Mouse (Mus musculus) layer of hippocampus, adult 11-12 months (tissue): Measurements from ENCODE around the gene Atp6v0d1.
A peak's percentile ranks its signal among the peaks of the same experiment; 100 is the strongest.
"Not testable (repeated sequence)": the region's sequence is repeated elsewhere in the genome, so short reads cannot be mapped to it uniquely, and the experiment has no call there.

Experiments used
- DNase-seq: peaks from one replicate; pipeline ENCODE4 v3.0.0; 2022; ENCODE audit warnings: low spot score

Atp6v0d1 gene

DNA sequence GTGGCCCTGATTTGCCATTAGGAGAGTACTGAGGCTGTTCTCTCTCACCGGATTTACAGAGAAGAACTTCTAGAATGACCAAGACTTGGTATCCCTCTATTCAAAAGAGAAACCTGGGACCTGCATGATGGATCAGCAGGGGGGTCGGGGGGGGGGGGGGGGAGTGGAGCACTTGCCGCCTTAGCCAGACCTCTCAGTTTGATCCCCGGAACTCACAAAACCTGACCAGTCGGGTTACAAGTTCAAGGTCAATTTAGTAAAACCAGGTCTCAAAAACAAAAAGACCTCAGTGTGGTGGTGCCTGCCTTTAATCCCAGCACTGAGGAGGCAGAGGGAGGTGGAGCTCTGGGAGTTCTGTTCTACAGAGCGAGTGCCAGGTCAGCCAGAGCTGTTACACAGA is 8.9 kb upstream of the Atp6v0d1 start:
- no peak for DNase-seq

DNA sequence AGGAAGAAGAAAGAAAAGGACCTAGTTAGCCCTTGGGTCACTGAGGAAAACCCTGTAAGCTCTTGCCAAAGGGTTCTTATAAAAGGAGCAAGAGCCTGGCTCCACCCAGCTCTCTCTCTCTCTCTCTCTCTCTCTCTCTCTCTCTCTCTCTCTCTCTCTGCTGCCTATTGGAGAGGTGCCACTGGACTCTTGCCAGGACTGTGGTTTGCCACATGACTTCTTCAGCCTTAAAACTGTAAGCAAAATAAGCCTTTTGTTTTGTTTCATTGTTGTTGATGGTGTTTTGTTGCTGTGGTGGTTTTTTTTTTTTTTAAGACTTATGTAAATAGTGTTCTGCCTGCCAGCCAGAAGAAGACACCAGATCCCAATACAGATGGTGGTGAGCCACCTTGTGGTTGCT is 7.6 kb upstream of the Atp6v0d1 start:
- no peak for DNase-seq

DNA sequence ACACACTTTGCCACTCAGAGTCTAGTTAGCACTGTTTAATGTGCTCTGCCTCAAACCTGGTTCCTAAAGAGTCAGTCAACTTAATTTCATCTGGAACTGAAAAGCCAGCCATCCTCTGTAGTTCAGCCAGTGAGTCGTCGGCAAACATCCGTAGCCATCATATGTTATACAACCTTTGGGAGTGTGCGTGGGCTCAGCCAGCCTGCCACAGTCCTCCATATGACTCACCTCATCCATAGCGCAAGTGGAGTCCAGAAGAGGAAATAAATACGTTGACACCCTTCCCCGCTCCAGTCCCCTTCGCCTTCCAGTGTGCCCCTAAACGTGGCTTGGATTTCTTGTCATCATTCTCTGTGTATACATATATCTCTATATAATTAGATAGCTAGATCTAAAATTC is 6.0 kb upstream of the Atp6v0d1 start:
- DNase-seq, result no peak

DNA sequence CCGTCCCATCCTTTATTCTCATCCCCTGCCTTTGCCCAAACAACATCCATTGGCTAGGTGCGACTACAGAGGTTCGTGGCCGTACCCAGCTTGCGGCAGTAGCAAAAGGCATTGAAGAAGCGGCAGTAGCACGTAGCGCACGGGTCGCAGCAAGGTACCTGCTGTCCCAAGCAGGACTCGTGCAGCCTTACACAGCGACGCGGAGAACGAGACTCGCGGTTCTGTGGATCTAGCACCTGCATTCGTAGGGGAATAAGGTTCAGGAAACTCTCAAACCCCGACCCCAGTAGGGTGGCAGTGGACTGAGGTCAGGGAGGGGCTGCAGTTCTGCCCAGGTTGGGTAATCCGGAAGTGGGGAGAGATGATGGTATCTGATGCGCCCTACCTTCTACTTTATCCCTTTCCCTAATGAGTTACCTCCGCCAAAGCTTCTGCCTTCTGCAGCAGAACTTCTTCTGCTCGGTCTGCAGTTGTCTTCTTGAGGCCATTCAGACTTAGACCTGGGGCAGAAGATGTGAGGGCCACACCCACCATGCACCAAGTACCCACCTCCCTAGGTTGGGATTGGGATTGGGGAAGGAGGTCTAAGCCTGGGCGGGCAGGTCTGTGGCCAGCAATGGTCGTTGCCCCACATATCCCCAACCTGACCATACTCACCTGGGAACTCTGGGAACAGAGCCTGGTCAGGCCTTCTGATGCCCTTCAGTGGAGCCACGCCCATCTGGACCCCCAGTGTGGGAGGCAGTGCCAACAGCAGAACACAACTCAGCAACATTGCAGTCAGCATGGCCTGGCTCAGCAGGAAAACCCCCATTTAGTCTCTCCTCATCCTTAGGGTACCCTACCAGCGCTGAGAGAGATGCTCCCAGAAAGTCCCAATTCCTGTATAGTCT is 1.1 kb upstream of the Atp6v0d1 start:
- peak; percentile 20 for DNase-seq

DNA sequence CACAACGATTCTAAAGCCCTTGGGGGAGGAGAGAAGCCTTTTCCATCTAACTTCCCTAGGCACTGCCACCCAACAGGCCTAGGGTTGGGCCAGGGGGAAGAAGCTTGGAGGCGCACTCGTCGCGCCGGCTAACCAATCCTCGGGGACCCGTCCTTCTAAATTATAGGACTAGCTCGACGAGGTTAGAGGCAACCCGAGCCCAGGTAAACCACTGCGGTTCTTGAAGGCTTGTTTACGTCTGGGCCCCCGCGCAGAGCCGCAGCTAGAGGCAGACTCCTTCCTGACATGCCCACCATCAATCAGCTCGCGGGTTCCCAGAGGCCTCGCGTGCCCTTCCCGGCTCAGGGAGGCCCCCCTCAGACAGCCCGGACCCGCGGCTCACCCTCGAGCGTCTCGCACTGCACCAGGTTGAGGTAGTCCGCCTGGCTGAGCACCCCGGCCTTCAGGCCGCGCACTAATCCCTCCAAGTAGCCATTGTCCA is 406 bp downstream of the Atp6v0d1 start:
- no peak for DNase-seq

DNA sequence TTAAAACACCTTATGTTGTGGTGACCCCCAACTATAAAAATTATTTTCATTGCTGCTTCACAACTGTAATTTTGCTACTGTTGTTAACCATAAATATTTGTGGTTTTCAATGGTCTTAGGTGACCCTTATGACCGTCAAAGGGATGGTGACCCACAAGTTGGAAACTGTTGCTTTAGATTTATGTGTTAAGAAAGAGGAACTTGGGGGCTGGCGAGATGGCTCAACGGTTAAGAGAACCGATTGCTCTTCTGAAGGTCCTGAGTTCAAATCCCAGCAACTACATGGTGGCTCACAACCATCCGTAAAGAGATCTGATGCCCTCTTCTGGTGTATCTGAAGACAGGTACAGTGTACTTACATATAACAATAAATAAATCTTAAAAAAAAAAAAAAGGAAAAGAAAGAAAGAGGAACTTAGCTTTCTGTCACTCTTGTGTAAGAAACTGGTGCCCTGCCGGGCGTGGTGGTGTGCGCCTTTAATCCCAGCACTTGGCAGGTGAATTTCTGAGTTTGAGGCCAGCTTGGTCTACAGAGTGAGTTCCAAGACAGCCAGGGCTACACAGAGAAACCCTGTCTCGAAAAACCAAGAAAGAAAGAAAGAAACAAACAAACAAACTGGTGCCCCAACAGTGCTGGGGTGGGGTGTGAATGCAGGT is 1.1 kb downstream of the Atp6v0d1 start:
- DNase-seq, result not testable (repeated sequence)

DNA sequence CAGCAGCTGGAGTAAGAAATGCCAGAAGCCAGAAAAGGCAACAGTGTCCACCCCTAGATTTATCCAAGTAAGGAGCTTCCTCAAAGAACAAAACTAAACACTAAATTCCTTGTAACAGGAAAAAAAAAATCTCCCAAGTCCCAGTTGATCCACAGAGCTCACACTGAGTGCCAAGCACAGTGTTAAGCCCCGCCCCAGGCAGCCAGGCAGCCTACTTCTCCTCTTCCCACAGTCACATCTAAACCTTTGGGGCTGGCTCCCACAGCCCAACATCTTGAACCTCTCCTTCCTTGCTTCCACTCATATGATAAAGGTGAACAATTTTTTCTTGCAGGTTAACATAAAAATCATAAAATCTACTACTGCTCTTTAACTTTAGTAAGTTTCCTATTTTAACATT is 2.0 kb downstream of the Atp6v0d1 start:
- no peak for DNase-seq

DNA sequence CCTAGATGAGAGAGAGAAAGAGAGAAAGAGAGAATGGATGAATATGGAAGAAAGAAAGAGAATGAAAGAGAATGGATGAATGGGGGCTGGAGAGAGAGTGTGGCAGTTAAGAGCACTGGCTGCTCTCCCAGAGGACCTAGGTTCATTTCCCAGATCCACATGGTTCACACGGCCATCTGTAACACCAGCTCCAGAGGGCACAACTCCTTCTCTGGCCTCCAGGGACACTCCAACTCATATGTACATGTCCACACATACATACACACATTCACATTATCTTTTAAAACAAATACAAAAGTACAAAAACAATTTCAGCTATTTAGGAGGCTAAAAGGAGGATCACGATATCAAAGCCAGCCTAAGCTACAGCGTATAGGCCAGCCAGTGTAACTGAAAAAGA is 3.0 kb downstream of the Atp6v0d1 start:
- no peak for DNase-seq

DNA sequence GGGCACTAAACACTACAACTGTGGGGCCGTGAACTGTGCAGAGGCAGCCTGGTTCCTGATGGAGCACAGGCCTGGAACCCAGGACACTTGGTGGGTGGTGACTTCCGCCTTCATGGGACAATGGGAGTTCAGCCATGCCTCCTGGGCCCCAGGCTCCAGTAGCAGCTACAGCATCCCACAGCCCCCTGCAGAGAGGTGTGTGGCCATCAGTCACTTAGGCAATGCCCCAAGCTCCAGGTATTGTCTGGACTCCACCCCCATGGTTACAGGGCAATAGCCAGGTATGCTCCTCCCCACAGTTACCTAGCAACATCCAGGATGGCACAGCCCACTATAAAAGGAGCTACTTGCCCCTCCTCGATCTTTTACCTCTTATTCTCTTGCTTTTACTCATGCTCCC is 10.6 kb downstream of the Atp6v0d1 start:
- no peak for DNase-seq

DNA sequence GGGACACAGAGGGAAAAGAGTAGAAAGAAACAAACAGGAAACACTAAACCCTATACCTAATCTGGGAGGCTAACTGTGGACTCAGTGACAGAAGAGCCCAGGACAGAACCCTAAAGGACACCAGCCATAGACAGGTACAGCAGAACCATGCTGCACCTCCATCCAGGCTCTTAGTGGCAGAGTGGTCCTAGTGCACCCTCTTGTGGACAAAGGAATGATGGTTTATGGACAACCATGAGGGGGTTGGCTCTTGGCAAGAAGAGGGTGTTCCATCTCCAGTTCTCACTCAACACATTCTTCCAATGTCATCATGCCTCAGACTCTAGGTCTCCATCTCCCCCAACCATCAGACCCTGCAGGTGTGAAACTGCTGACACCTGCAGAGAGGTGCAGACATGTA is 11.8 kb downstream of the Atp6v0d1 start:
- DNase-seq, result peak; percentile 74

DNA sequence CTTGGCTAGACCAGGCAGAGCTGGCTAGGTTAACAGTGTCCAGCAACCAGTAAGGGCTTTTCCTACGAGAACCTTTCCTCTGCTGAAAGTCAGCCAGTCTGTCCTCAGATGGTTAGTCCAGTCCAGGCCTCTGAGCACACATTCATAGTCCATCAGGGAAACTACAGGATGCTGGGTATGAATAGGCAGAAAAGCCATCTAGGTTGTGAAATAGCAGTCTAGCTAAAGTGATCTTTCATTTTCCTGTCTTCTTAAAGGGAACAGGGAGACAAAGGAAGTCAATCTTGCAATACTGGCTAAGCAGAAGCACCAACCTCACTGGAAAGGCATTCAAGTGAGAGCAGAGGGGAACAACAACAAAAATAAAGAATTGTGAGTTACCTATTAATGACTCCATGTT is 13.0 kb downstream of the Atp6v0d1 start:
- DNase-seq, result no peak

DNA sequence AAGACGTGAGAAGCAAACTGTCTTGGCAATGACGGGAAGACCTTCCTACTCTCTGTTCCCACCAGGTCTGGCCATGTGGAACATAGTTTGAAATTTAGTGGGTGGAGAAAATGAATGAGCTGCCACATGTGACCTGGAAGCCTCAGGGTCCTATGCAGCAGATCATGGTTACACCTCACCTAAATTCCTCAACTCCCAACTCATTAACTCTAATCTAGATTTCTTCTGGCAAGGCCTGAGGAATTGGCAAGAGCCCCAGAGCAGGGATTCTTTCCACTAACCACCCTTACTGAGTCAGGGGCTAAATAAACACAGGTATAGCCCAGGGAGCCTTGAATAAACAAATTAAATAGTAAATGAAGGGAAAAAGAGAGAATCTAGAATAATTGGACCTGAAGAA is 13.8 kb downstream of the Atp6v0d1 start:
- no peak for DNase-seq

DNA sequence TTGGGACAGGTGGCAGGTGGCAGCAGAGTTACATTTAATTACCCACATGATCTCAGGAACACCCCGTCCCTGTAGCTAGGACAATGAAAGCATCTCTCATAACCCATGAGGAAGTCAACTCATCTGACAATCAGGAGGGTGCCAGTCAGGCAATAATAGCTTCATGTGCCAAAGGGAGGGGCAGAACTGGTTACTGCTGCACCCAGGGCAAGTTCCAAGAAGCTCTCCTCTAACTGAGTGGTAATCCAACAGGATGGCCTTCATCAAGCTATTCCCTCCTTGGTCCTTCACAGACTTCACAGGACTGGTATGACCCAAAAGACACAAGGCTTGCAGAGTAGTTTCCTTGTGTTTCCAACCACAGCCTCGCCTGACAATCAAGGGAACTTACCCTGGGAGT is 15.8 kb downstream of the Atp6v0d1 start:
- no peak for DNase-seq

DNA sequence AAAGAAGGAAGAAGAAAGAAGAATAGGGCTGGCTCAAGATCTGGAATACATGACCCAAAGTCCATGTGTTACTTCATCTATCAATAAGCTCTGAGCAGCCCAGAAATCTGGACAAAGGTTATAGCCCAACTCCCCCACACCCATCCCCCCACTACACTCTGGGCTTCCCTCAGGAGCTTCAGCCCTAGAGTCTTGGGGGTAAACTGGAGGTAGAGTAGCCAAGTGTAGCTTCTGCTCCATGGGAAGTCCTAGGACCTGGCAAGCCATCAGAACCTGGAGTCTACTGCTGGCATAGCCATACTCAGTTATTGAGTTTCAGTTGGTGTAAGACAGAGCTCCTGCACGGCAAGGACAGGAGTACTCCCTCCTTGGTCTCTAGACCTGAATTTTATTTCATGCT is 16.3 kb downstream of the Atp6v0d1 start:
- no peak for DNase-seq

DNA sequence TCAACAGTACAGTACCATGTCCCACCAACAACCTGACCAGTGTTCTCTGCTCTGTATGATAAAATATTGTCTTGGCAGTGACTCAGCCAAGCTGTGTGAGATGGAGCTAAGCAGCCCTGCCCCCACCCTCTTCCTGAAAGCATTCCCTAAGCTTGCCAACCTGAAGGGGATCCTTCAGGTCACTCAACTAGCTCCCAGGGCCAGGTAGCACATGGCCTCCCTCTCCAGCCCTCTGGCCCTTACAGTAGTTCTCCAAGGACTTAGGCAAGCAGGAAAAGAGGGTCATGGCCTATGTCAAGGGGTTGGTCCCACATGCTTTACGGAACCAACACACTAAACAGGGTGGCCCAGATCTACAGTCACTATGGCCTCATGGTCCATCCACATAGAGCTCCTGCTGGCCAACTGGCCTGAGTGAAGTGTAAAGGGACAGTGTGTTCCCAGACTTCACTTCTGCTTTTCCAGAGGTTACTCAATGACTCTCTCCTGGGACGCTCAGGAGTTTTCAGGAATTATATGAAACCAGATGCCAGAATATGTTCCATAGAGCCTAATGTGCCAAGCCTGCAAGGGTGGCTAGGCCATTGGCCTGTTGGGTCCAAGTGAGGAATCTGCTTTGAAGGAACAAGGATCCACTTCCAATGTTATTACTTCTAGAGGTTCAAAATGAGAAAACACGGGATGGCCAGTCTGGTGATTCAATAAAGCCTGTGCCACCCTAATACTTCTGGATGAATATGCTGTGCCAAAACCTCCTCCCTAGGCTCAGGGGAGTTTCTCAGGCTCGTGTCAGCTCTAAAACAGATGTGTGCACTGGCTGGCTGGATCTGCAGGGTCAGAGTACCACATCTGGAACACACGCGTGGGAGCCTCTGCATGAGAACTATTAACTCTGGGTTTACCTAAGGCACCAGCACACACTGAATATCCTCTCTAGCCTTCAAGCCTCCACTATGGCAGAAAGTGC is 19.2 kb downstream of the Atp6v0d1 start:
- DNase-seq, result no peak

DNA sequence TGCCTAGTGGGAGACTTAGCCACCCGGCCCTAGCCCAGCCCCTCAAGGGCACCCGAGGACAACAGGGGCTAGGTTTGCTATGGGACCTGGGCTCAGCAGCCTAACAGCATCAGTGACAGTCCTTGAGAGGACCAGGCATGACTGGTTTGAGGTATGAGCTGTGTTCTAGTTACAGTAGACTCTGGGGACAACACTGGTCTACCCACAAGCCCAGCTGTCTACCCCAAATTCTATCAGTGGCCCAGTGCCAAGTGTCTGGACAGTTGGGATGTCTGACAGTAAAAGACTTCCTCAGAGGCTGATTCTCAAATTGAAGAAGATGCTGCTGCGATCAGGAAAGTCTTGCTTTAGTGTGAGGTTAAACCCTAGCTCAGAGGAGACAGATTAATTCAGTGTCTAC is 20.6 kb downstream of the Atp6v0d1 start:
- no peak for DNase-seq

DNA sequence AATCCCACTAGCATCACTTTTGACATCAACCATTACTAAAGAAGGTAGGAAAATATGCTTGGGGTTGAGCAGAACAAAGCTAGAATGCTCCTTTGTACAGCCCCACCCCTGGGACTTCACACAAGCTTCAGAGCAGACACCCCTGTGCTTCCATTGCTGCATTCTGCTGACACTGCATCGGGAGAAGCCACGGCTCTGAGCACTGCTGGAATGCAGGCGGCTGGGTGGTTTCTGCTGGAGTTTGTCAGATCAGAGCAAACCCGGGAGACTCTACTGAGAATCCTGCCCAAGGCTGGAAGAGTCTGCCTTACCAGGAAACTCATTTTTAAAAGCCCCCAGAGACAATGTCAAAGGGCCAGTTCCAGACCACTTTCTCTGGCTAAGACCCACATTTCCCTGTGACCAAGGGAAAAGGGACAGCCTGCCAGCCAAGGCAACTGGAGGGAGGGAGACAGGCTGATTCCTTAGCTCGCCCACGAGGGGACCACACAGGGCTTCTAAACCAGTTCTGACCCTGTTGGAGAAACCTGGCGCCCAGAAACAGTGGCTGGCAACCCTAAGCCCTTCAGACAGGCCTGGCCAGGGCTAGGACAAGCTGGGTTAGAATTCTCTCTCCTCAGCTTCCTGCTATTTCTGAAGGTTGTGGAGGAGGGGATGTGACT is 21.2 kb downstream of the Atp6v0d1 start:
- no peak for DNase-seq

DNA sequence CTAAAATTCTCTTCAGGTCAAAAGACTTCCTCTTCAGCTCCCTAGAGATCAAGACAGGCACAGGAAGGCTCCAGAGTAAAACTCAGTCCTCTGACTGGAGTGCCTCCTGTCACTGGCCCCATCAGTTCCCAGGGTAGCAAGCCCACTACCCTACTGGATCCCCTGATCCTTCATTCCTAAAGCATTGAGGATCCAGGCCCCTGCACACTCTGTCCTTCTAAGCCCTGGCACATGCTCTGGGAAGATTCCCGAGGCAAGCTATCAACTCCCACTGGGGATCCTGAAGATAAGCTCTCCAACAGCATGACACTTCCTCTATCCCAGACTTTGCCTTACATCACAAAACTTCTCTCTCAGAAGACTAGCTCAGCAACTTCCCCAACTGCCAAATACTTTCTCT is 22.1 kb downstream of the Atp6v0d1 start:
- DNase-seq, result no peak

DNA sequence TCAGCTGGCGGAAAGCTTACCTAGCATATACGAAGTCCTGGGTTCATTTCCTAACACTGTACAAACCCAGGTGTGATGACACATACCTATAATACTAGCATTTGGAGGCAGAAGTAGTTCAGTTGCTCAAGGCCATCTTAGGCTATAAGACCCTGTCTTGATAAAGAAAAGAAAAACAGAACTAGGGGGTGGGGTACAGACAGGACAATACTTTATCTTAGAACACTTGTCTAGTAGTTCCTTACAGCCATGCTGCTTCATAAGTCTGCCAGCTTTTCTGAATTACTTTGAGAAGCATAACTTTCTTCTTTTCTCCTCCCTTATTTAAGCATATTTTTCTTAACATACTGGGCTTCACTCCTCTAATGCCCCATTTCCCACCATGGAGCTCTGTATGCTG is 23.0 kb downstream of the Atp6v0d1 start:
- no peak for DNase-seq

DNA sequence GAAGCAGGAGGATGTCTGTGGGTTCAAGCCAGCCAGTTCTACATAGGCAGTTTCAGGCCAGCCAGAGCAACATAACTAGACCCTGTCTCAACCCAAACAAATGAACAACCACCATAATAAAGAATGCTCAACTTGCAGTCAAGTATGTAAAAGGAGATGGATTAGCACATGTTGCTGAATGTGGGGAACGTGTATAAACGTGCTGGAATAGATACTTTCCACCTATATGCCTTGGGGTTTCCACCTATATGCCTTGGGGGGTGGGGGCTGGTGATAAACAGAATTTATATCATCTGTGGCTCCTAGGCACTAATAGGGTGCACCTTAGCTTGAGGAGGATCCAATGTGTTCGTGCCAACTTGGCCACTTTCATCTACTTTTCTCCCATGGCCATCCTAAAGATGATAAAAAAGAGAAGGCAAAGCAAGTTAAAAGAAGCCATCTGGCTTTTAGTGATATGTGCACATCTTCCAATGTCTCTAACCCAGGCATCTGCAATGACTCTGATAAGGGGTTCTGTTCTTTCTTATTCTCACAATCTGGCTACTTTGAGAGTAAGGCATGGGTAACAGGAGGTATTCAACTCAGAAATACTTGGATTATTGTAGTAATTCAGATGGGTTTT is 23.7 kb downstream of the Atp6v0d1 start:
- no peak for DNase-seq

DNA sequence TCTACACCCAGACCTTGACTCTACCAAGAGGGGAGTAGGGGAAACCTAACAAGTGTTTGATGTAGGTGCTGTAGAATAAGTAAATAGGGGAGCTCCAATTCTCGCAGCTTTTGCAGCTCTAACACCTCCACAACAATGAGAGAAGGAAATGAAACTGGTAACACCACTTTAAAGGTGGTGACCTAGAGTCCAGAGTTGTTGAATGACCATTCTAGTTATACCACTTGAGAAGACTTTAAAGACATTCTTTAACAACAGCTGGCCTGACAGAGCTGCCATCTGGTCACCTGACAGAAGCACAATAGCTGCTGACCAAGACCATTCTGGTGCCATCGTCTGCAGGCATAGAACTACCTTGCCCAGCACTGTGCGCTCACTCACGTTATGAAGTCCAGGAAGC is 26.9 kb downstream of the Atp6v0d1 start:
- DNase-seq, result no peak
